Mouse (Mus musculus) lung, postnatal 0 days (tissue): ENCODE data around the gene Gm42372. TPM values are rescaled to one million over a fixed set of nuclear protein-coding genes. Genes with fewer than 3 reads are reported as not detected.

Source experiments
- ATAC-seq: fragments of 200-750 bp; cut with Nextera tagmentation; 2 replicates; pipeline ENCODE4 v1.8.0; 2017; ENCODE audit warnings: moderate library complexity
- DNase-seq: peaks from one replicate; pipeline ENCODE4 v3.0.0-alpha.2; 2016; ENCODE audit warnings: low spot score
- H3K27ac ChIP-seq: fragments of 300-500 bp; sonication (generic); 2 replicates; pipeline ENCODE4 v1.5.1; 2014; ENCODE audit warnings: antibody characterized with exemption, mild to moderate bottlenecking, low read length, mixed read lengths
- H3K27me3 ChIP-seq: fragments of 300-500 bp; sonication (generic); replicated peaks from 2 replicates; pipeline ENCODE4 v1.6.1; 2014; ENCODE audit warnings: low read length, mixed read lengths; ENCODE audit not compliant: insufficient read depth
- H3K36me3 ChIP-seq: fragments of 300-500 bp; sonication (generic); 2 replicates; pipeline ENCODE4 v1.6.1; 2014; ENCODE audit warnings: low read length, mixed read lengths; ENCODE audit not compliant: insufficient read depth
- H3K4me1 ChIP-seq: fragments of 300-500 bp; sonication (generic); 2 replicates; pipeline ENCODE4 v1.6.1; 2014; ENCODE audit warnings: antibody characterized with exemption, low read depth, low read length, mixed read lengths; ENCODE audit not compliant: insufficient read depth
- H3K4me2 ChIP-seq: fragments of 300-500 bp; sonication (generic); replicated peaks from 2 replicates; pipeline ENCODE4 v1.6.1; 2014; ENCODE audit warnings: low read depth, mild to moderate bottlenecking, low read length, moderate library complexity, mixed read lengths
- H3K4me3 ChIP-seq: fragments of 300-500 bp; sonication (generic); 2 replicates; pipeline ENCODE4 v1.5.1; 2014; ENCODE audit warnings: low read depth, low read length
- H3K9ac ChIP-seq: fragments of 300-500 bp; sonication (generic); replicated peaks from 2 replicates; pipeline ENCODE4 v1.6.1; 2014; ENCODE audit warnings: low read depth, mild to moderate bottlenecking
- H3K9me3 ChIP-seq: fragments of 300-500 bp; sonication (generic); 2 replicates; pipeline ENCODE4 v1.6.1; 2016; ENCODE audit warnings: low read length, mixed read lengths
- CTCF ChIP-seq: IDR thresholded peaks from 2 replicates; pipeline ENCODE4 v1.5.1; 2016; ENCODE audit warnings: antibody characterized with exemption, mild to moderate bottlenecking
- EP300 ChIP-seq: IDR thresholded peaks from 2 replicates; pipeline ENCODE4 v1.6.1; 2016; ENCODE audit warnings: antibody characterized with exemption, mild to moderate bottlenecking, control low read depth
- WGBS: fragments of 180-500 bp; shearing (Covaris S2); extraction: QIAGEN DNeasy Blood & Tissue Kit; methylation state at CpG from one replicate; pipeline ENCODE4 v1.1.7; 2014; 5-methylcytosine and 5-hydroxymethylcytosine counted together
- polyA plus RNA-seq: library from polyadenylated mRNA; unstranded; fragments of >200 nt; fragmentation: Nextera tagmentation; extraction: Ambion mirVana; gene quantifications from 2 replicates; pipeline ENCODE4 v1.2.1, GENCODE M21; 2015

Gene Gm42372
- polyA plus RNA-seq, 1 experiment from 2014 or later: 0.04 TPM

GRCm38 (mm10) chr7:16991681-16992450 lies 9.0 kb downstream of the Gm42372 start:
- peak; percentile 68 for DNase-seq
- H3K4me3 ChIP-seq: no peak overlapping the region

DNA sequence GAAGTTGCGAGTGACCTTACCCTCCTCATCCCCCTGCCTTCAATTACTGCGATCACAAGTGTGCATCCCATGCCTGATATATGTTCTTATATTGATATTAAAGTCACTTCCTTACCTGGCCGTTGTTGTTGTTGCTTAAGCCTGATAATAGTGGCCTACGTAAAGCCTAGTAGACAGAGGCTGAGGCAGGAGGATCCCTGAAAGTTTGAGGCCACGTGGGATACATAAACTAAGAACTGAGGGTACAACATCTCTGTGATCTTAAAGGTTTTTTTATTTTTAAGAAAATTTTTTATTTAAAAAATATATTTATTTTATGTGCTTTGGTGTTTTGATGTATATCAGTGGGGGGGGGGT lies 9.5 kb downstream of the Gm42372 start, which contains the start of gene Ccdc8:
Gene Ccdc8, plus strand, starts transcription at position 258 of the 357 bp plus-strand sequence.
- Histone ChIP-seq H3K4me2 (peak within 1 kb of the TSS; percentile 78), H3K36me3 (no peaks in the 10 kb centered on the region), H3K4me3 (peak within 1 kb of the TSS; percentile 51), H3K9ac (no peak within 1 kb of the TSS), H3K27ac (peak within 1 kb of the TSS; percentile 78), H3K27me3 (no peaks in the 10 kb centered on the region), H3K4me1 (peaks cover 15% of the 10 kb centered on the region), H3K9me3 (no peaks in the 10 kb centered on the region)
- ATAC-seq (no peak), DNase-seq (no peak)
- 92% methylated on average over 5 of the region's 5 CpGs for WGBS
- no peak for TF ChIP-seq CTCF
- no peak for TF ChIP-seq EP300

More at GRCm38 (mm10) chr7:16991681-16992450, 9.0 kb downstream of the Gm42372 start:
- ATAC-seq: peak; percentile 31
- TF ChIP-seq EP300: no peak
- no peak for TF ChIP-seq CTCF
- Histone ChIP-seq H3K9ac (no peak overlapping the region), H3K4me2 (no peak overlapping the region), H3K27ac (peak overlapping the region; percentile 69), H3K27me3 (no peaks in the 10 kb centered on the region), H3K9me3 (no peaks in the 10 kb centered on the region), H3K36me3 (no peaks in the 10 kb centered on the region), H3K4me1 (peaks cover 14% of the 10 kb centered on the region)
- 34% methylated on average over 18 of the region's 18 CpGs for WGBS

DNA sequence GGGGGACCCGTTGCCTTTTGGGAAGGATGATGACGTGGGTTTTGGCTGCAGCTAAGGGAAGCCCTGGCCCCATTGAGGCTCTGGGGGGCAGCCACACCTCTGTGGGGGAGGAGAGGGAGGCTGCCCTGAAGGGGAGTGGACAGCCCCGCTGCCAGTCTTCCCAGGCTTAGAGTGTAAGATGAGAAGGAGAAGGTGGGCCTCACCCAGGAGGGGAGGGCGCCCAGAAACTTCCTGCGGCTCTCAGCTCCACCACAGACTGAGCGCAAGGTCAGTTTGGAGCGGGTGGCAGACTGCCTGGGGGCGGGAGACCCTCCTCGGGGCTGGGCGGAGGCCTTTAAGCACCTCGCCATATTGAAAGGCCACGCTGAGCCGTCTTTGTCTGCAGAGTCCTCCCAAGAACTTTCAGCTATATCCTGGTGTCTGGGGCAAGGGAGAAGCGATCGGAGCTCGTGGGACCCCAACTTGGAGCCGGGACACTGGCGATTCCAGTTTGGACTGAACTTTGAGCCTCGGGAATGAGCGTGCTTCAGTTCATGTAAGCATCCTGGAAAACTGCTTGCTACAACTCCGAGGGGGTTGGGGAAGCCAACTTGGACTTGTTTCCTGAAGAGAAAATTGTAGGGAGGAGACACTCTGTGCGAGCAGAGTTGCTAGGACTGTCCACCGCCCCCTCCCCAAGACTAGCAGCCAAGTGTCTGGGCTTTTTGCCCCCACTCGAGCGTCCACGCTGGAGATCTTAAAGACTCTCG lies 10.9 kb downstream of the Gm42372 start:
- peaks cover 15% of the 10 kb centered on the region for H3K4me1 ChIP-seq
- WGBS: under 1% methylated on average over 27 of the region's 27 CpGs
- H3K4me2 ChIP-seq: peak overlapping the region; percentile 78
- peak overlapping the region; percentile 51 for H3K4me3 ChIP-seq
- ATAC-seq (peak; percentile 91), DNase-seq (peak; percentile 90)
- H3K27ac ChIP-seq: peak overlapping the region; percentile 78
- H3K9me3 ChIP-seq: no peaks in the 10 kb centered on the region
- no peaks in the 10 kb centered on the region for H3K36me3 ChIP-seq
- peak overlapping the region; percentile 60 for H3K9ac ChIP-seq
- H3K27me3 ChIP-seq: no peaks in the 10 kb centered on the region
- no peak for TF ChIP-seq EP300
- no peak for TF ChIP-seq CTCF

DNA sequence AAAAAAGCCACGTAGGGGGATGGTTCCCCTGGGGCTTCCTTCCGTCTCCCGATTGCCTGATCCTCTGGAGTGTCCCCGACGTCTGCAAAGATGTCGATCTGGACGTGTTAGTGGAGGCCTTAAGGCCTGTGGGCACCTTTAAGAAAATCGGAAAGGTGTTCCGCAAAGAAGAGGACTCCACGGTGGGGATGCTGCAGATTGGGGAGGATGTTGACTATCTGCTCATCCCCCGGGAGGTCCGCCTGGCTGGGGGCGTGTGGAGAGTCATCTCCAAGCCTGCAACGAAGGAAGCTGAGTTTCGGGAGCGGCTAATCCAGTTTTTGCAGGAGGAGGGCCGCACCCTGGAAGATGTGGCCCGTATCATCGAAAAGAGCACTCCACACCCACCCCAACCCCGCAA lies 11.5 kb downstream of the Gm42372 start:
- Histone ChIP-seq H3K4me2 (peak overlapping the region; percentile 78), H3K27ac (peak overlapping the region; percentile 78), H3K4me1 (peaks cover 18% of the 10 kb centered on the region), H3K36me3 (no peaks in the 10 kb centered on the region), H3K4me3 (peak overlapping the region; percentile 51), H3K27me3 (no peaks in the 10 kb centered on the region), H3K9ac (peak overlapping the region; percentile 60), H3K9me3 (no peaks in the 10 kb centered on the region)
- DNase-seq (no peak), ATAC-seq (no peak)
- TF ChIP-seq EP300 (no peak), CTCF (no peak)
- WGBS: 3% methylated on average over 20 of the region's 20 CpGs

GRCm38 (mm10) chr7:16995345-16995744 lies 12.5 kb downstream of the Gm42372 start:
- Histone ChIP-seq H3K4me1 (peaks cover 19% of the 10 kb centered on the region), H3K27ac (no peak overlapping the region), H3K9ac (no peak overlapping the region), H3K4me3 (peak overlapping the region; percentile 51), H3K4me2 (peak overlapping the region; percentile 78), H3K36me3 (0 out of 2 replicates have a peak, but pooled peaks cover 2% of the 10 kb centered on the region), H3K9me3 (no peaks in the 10 kb centered on the region), H3K27me3 (no peaks in the 10 kb centered on the region)
- 61% methylated on average over 4 of the region's 4 CpGs for WGBS
- TF ChIP-seq EP300 (no peak), CTCF (no peak)
- no peak for ATAC-seq
- DNase-seq: no peak

DNA sequence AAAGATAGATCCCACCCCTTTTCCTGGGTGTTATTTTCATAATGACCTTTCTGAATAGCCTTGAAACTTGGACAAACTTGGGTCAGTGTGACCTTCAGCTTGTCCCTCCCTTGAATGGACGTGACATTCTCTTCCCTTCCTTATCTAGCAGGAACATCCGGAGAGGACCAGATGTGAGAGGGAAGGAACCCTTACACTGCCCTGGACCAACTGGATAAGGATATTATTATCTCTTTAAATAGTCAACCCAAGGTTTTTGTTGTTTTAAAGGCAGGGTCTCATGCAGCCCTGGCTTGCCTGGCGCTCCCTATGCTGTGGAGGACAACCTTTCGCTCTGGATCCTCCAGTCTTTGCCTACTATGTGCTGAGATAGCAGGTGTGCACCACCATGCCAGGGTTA lies 16.3 kb downstream of the Gm42372 start:
- Histone ChIP-seq H3K4me1 (peaks cover 10% of the 10 kb centered on the region), H3K36me3 (0 out of 2 replicates have a peak, but pooled peaks cover 5% of the 10 kb centered on the region)

More for the DNA sequence above, 16.3 kb downstream of the Gm42372 start:
- Histone ChIP-seq H3K4me3 (no peak overlapping the region), H3K27me3 (no peaks in the 10 kb centered on the region), H3K4me2 (no peak overlapping the region), H3K9ac (no peak overlapping the region), H3K9me3 (no peaks in the 10 kb centered on the region), H3K27ac (no peak overlapping the region)
- DNase-seq (no peak), ATAC-seq (no peak)
- TF ChIP-seq CTCF: no peak
- TF ChIP-seq EP300: no peak
- WGBS: 44% methylated on average over 4 of the region's 4 CpGs
